7 mouse cellular contexts compared by ENCODE assay signal in genomic region chr17:87351241-87352105, GRCm38 (mm10).
DNase-seq lines count a peak whose midpoint lies in the region; ATAC-seq and TF ChIP-seq lines count a peak whose summit lies in the region.

No protein-coding gene starts in this region.

- 0 out of 2 replicates have a peak, but pooled peaks have one; percentile 18 for ATAC-seq in stomach, postnatal 0 days (ENCODE audit: low FRiP score, low TSS enrichment)
- ATAC-seq in erythroblast, adult 5-6 weeks (replicated peaks; ENCODE audit: low FRiP score, poor library complexity, severe bottlenecking): no peak

- H3K9ac ChIP-seq in stomach, postnatal 0 days (ENCODE audit: low read length): no peak overlapping the region

- peak; percentile 66 for DNase-seq in cerebellum, adult 11 months
- peak; percentile 60 for DNase-seq in embryonic facial prominence, embryonic 10.5 days (ENCODE audit: low spot score)
- peak; percentile 86 to 87 for DNase-seq in heart, postnatal 10 days
- DNase-seq in kidney, postnatal 14 days: peak; percentile 85
- DNase-seq in stomach, postnatal 0 days (ENCODE audit: low spot score): no peak
- no peak for DNase-seq in left cerebral cortex, postnatal 14 days (ENCODE audit: low spot score in 2 of 2)

- WGBS in embryonic facial prominence, embryonic 10.5 days: 28% methylated on average over 20 of the region's 20 CpGs
- WGBS in stomach, postnatal 0 days: 30% methylated on average over 20 of the region's 20 CpGs

- no peak for TF ChIP-seq CTCF in stomach, postnatal 0 days (IDR thresholded peaks at IDR 0.05; ENCODE audit: low read depth)

- intact Hi-C loops in heart, postnatal 10 days (cut with DNase I): loop anchor here (5.0 kb wide), 1 partner anchor 41 kb away; no protein-coding TSS in a partner anchor
- intact Hi-C loops in left cerebral cortex, postnatal 14 days (cut with DNase I): no loop called here

- peak overlapping the region; percentile 66 for H3K27ac ChIP-seq in embryonic facial prominence, embryonic 10.5 days (replicated peaks)
- peak overlapping the region; percentile 75 for H3K27ac ChIP-seq in stomach, postnatal 0 days (replicated peaks)

- no peaks in the 10 kb centered on the region for H3K9me3 ChIP-seq in embryonic facial prominence, embryonic 10.5 days
- H3K9me3 ChIP-seq in stomach, postnatal 0 days (ENCODE audit: control insufficient read depth, low read length): no peaks in the 10 kb centered on the region

- no peaks in the 10 kb centered on the region; the same call in 1 of the 2 replicates for H3K27me3 ChIP-seq in embryonic facial prominence, embryonic 10.5 days (replicated peaks; ENCODE audit: low read depth, poor library complexity, severe bottlenecking)
- H3K27me3 ChIP-seq in stomach, postnatal 0 days (ENCODE audit: control insufficient read depth, insufficient read depth, low read length): no peaks in the 10 kb centered on the region

- 0 out of 2 replicates have a peak overlapping the region, but pooled peaks have one; percentile 23 for H3K4me3 ChIP-seq in embryonic facial prominence, embryonic 10.5 days
- no peak overlapping the region for H3K4me3 ChIP-seq in stomach, postnatal 0 days (ENCODE audit: low read depth, low read length)

- H3K4me1 ChIP-seq in embryonic facial prominence, embryonic 10.5 days: peaks cover 75% of the 10 kb centered on the region
- peaks cover 10% of the 10 kb centered on the region; the same call in 1 of the 2 replicates for H3K4me1 ChIP-seq in stomach, postnatal 0 days (replicated peaks; ENCODE audit: control insufficient read depth, insufficient read depth)

- TF ChIP-seq EP300 in stomach, postnatal 0 days (optimal IDR thresholded peaks at IDR 0.05): no peak

- no peaks in the 10 kb centered on the region for H3K36me3 ChIP-seq in embryonic facial prominence, embryonic 10.5 days (replicated peaks)
- H3K36me3 ChIP-seq in stomach, postnatal 0 days (ENCODE audit: control insufficient read depth, insufficient read depth, low read length): no peaks in the 10 kb centered on the region

- H3K4me2 ChIP-seq in stomach, postnatal 0 days (replicated peaks; ENCODE audit: low read depth): no peak overlapping the region

Comparison
In these comparisons a context has a peak if more than half of its experiments do, and no peak if none do; other contexts are left out.
1. DNase-seq: peak in cerebellum, adult 11 months (single experiment), embryonic facial prominence, embryonic 10.5 days (single experiment), heart, postnatal 10 days (2 of 2) and kidney, postnatal 14 days (single experiment); none in stomach, postnatal 0 days (single experiment) and left cerebral cortex, postnatal 14 days (0 of 2).